Mouse (Mus musculus): ENCODE results near the gene Zfp467.

DNA sequence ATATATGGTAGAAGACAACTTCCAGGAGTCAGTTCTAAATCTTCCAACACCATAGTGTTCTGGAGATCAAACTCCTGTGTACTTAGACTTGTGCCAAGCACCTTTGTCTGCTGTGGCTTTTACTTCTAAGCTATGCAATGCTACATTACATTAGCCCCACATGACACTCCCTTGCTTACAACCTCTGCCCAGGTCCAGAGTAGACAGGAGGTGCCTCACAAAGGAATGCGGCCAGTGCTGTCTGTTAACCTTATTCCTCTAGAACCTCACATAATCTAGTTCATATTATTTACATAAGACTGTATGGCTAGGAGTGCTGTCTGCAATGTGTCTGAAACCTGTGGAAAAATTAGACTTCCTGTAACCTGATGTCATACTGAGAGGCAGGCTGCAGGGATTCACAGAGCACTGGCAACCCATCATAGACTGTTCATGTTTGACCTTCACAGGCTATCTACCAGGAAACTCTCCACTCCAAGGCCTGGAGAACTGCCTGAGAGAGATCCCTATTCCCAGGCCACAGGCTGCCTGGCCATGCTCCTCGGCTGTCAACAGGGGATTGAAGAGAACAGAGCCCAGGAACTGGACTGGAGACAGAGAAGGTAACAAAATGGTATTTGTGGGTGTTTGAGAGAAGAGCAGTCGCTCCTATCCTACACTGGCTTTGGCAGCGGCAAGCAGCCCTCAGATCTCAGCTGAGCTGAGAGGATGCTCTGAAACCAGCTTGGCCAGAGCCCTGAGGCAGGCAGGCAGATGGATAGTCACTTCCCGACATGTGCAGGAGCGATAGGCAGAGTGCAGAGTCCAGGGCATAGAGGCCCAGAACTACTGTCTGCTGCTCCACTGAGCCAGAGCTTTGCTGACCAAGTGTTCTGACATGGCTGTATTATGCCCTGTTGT lies 34.2 kb downstream of the Zfp467 start:
- TF ChIP-seq GATA1 (IDR thresholded peaks at IDR 0.05; ENCODE audit: borderline replicate concordance, low read length): no peak
- TF ChIP-seq FLI1 (IDR thresholded peaks at IDR 0.05; ENCODE audit: low read length): no peak

All from megakaryocyte, embryonic 14.5 days (primary cell).